Mouse (Mus musculus): Measurements from ENCODE around the gene Zfp950.

Gene Zfp950

DNA sequence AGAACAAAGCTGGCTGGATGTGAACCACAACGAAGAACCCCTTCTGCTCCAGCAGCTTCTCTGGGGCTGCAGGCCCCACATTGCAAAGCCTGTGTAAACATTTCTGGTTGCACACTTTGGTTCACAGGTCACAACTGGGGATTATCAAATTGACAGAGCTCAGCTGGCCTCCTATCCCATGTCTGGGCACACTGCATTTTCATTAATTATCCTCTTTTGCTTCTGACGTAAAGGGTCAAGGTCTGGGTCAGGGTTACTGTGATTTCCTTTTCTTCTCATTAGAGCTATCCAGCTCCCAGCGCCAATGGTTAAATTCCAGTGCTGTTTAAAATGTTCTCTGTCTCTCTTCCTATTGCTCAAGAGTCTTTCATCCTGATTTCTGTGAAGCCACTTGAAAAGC, 83.1 kb downstream of the Zfp950 start:
- DNase-seq (ENCODE audit: low spot score in 2 of 2): no peak

DNA sequence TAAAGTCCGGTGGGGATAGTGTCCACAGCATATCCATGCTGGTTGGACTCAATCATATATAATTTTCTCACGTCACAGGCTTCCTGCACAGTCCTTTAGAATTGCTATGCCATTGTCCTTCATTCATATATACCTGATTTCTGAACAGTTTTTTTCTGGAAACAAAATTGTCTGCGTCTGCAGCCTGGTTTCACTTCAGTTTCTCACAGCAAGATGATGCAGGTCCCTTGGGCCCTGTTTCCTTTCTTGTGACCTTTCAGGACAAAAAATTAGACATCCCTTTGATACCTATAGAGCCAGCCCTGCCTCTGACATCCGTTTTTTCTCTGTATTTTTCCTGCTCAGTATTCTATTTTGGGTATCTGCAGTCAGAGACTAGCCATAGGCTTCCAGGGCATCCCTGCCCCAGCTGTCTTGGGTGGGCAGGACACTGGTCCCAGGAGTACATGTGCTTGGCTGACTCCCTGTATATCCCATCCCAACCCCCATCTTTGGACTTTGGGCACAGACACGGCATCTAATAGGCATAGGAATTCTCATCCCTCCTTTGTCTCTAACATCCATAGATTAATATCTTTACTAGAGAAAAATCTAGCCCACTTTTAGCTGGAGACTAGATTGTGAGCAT, 83.7 kb downstream of the Zfp950 start:
- no peak for DNase-seq (ENCODE audit: low spot score in 2 of 2)

DNA sequence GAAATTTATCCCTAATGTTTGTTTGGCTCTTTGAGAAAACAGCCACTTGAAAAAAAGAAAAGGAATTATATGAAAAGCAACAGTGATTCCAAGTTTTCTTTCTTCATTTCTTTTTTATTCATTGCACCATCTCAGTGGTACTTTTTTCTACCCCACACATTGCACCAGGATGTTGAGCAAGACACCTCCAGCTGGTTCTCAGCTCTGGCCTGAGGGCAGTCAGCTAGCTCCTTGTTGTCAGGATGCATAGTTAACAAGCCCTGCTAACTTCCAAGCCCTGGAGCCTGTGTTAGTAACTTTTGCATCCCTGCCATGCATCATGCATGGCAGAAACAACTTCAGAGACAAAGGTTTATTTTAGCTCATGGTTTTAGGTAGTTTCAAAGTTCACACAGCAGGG, 87.9 kb downstream of the Zfp950 start:
- no peak for DNase-seq (ENCODE audit: low spot score in 2 of 2)

DNA sequence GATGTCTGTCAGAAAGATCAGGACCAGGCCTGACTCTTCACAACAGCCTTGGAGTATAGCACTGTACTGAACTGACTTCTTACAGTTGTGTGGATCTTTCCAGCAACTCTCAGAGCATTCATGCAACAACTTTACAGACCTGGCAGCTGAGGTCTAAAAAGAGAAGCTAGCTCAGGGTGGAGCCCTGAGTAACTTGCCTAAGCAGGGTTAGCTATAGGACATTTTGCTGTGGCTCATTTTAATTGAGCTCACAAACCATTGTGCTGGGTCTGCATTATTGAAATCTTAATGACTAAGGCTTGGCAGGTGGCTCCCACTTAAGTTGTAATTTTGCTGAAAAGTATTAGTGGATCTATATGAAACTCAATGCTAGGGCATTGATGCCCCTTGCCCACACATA, 88.6 kb downstream of the Zfp950 start:
- DNase-seq (ENCODE audit: low spot score in 2 of 2): no peak

DNA sequence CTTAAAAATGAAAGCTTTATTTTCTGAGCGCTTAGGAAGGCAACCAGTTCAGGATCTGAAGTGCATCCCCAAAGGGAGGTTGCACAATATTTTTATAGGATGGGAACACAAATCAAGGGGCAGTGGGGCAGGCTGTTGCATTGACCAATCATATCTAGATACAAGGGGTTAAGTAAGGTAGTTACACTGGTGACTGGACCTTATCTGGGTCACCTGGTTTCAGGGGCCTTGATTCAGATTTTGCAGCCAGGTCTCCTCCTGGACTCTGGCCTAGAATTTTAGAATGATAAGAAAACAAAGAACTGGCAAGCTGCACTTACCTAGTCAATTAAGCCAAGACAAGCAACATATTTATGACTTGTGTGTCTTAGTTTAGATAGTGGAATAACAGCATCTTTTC, 89.5 kb downstream of the Zfp950 start:
- no peak for DNase-seq (ENCODE audit: low spot score in 2 of 2)

DNA sequence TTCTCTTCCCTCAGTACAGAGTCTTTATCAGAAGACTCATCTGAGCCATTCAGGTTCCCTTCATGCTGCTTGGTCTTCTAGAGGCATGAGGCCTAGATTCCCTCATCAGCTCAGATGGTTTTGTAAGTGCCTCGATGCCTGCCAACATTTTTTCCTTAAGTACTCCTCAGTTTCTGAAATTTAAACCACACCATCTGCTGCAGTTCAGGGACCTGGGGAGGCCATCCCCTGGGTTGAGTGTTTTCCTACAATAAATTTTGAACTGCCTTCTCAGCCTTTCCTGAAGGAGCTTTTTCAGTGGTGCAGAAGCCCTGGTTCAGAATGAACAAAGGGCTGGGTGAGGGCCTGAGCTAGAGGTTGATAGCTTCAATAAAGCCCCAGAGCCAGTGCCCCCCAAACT, 91.2 kb downstream of the Zfp950 start:
- no peak for DNase-seq (ENCODE audit: low spot score in 2 of 2)

DNA sequence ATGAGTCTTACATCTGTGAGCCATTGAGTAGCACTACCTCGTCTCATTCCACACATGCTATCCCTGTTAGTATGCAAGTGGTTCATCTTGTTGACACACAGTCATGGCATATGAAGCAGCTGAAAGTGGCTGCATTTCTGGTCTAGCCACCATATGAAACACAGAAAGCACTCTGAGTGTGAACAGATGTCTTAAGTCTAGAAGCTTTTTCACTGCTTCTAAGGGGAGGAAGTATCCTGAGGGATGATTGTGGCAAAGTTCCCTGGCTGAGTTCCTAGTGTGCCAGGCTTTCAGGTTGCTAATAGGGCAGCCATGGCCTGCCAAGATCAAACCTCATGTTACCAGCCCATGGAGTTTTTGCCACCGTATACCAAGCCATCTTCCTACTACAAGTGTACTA, 92.0 kb downstream of the Zfp950 start:
- DNase-seq (ENCODE audit: low spot score in 2 of 2): no peak

DNA sequence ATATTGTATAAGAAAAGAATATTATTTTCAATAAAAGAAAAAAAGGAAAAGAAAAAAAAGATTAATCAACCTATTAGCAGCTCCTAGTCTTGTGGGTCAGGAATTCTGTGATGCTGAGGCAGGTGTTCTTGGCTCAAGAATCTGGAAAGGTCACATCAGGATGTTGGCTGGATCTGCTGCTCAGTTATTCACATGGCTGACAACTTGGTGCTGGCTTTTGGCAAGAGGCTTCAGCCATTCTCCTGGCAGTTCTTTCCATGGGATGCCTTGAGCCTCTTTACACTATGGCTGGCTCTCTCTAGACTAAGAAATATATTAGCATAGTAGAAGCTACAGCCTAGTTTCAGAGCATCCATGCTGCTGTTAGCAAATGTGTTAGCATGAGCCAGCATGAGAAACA, 101.5 kb downstream of the Zfp950 start:
- DNase-seq (ENCODE audit: low spot score in 2 of 2): no peak

DNA sequence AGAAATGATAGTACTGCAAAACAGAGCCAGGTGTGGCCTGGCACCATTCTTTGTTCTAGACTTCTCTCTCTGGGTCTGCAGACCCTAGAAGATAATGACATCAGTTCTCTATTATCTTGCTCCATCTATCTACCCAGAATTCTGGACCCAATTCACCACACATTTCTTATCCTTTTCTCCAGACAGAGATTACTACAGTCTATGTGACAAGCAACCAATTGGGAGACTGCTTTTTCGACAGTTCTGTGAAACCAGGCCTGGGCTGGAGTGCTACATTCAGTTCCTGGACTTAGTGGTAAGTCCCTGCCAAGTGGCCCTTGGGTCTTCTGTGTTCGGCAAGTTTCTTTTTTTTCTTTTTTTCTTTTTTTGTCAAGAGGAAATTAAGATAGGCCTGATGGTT, 109.1 kb downstream of the Zfp950 start:
- DNase-seq (ENCODE audit: low spot score in 2 of 2): no peak

DNA sequence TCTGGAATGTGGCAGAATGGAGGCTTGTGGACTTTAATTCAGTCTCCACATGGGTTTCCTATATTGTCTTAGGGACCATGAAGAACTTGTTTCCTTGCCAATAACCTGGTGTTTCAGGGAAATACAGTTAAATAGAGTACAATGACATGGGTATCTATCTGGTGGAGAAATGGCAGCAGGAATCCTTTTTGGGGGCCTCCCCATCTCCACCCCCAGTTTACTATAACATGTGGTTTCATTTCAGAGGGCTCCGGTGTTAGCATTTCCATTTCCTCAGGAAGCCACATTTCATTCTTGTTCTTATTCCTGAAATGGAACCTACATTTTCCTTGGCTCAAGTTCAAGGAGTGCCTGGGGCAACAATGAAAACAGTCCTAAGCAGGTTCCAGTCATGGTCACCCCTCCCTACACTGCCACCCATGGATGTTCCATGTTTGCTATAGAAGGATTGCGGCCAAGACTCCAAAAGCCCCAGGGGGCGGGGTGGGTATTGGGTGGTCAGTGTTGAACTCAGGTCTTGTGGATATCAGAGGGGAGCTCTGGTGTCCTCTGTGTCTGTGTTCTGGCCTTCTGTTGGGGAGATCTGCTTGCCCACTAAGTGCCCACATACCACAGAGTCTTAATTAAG, 118.6 kb downstream of the Zfp950 start:
- DNase-seq (ENCODE audit: low spot score in 2 of 2): no peak

DNA sequence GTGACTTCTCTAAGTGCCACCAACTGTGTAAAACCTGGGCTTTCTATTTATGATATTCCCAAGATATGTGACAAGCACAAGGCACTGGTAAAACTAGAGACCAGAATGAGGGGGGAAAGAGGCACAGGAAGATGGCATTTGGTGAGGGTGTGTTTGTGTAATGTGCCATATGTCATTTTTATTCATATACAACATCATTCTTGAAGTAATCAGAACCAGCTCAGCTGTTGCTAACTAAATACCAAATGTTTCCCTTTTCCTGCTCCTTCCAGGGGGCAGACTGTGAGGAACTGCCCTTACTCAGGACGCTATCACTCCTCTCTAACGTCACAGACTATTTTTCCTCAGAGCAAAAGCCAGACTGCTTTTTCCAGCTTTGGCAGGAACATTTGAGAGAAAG, 119.1 kb downstream of the Zfp950 start:
- no peak for DNase-seq (ENCODE audit: low spot score in 2 of 2)

DNA sequence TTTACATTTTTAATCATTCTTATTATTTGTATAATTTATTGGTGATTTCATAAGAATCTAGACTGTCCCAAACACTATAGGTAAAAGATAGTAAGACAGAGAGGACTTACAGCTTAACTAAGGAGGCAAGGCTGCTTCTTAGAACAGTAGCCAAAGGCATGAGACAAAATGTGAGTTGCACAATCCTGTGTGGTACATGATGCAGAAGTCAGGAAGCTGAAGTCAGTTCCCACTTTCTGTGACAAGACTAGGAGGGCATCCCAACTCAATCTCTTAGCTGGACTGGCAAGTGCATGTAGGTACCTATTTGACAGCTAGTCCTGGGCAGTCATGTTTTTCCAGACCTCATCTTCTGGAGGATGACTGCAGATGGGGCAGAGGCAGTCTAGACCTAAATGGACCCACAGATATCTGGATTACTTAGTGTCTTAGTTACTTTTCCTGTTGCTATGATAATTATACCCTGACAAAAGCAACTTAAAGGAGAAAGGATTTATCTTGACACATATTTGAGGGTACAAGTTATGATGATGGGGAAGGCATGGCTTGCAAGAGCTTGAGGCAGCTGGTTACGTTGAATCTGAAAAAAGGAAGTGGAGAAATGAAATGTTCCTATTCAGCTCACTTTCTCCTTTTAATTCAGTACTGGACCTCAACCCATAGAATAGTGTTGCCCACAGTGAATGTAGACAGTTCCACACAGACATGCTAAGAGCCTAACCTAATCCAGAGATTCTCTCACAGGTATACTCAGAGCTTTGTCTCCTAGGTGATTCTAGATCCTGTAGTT, 123.0 kb downstream of the Zfp950 start:
- DNase-seq (ENCODE audit: low spot score in 2 of 2): no peak

DNA sequence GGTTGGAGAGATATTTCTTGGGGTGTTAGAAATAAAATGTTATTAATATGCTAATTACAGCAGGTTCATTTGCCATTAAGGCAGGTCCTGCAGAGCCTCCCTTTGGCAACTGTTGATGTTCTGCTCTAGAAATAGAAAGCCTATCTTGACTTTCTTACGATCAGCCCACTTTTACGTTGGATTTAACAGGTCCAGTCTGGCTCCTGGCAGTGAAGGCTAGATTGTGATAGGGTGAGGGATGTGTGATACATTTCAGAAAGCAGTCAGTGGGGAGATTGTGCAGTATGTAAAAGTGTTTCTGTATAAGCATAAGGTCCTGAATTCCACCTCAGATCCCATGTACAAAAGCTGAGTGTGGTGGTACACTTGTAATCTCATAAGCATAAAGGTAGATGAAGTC, 131.4 kb downstream of the Zfp950 start:
- DNase-seq (ENCODE audit: low spot score in 2 of 2): no peak

All from frontal cortex, postnatal 25 days (tissue).